Mouse (Mus musculus): Measurements from ENCODE around the gene Tex26.

DNA sequence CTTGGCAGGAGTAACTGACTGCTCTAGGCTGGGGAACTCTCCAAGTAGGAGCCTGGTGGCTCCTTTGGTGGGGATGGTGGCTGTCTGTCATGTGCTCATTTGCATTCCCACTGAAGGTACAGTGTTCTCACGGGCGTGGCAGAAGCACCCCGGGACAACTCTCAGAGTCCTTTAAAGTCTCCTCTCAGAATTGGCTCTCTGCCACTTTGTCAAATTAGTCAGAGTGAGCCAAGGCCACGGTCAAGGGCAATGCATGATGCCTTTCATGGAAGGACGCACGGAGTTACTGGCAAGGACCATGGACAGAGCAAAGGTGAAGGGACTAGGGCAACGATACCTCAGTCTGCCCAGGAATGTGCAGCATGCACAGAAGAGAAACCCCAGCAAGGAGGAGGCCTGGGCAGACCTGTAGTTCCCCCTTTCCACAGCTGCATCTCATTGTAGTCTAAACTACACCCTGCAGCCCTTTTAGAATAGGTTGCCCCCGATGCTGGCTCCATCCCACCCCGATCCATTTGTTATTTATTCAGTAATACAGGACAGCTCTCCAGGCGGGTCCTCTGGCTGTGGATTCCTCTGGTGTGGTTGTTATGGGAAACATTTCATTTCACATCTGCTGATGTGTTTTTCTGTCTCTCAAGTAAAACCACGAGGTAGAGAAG lies 49.0 kb downstream of the Tex26 start:
- TF ChIP-seq CTCF (IDR thresholded peaks at IDR 0.05; ENCODE audit: control insufficient read depth, insufficient read depth, low read length): no peak
- TF ChIP-seq POLR2A (IDR thresholded peaks at IDR 0.05; ENCODE audit: borderline replicate concordance, control insufficient read depth, low read depth, low read length): no peak

Data from bone marrow, adult 2 months (tissue).